Mouse (Mus musculus) activated CD4-positive, CD25-positive, alpha-beta regulatory T cell, adult 4 months (primary cell): ENCODE results near the gene Olfr295. TPM values are rescaled to one million over a fixed set of nuclear protein-coding genes. Genes with fewer than 3 reads are reported as not detected.

Experiments
- ATAC-seq: one replicate; pipeline ENCODE4 v1.8.0; 2017
- polyA plus RNA-seq, 2 experiments: library from polyadenylated mRNA; unstranded; fragments of 100-300 nt; shearing (Covaris generic); gene quantifications; one replicate each; pipeline ENCODE4 v1.2.1; 2017

Gene Olfr295
- not detected for polyA plus RNA-seq

GRCm38 (mm10) chr7:86583562-86583961 lies at the start of gene Olfr295:
Olfr295 (plus strand) TSS chr7:86583862.
- no peak for ATAC-seq

GRCm38 (mm10) chr7:86616543-86616942 lies 32.9 kb downstream of the Olfr295 start, which contains the start of gene Olfr294:
Olfr294 (minus strand) TSS chr7:86616643.
- ATAC-seq, result no peak

Other genes starting within 250 kb of the Olfr295 start
- gene Olfr307, start 246.3 kb upstream of the Olfr295 start, polyA plus RNA-seq, result not detected
- not detected for gene Olfr305, start 216.9 kb upstream of the Olfr295 start, polyA plus RNA-seq
- gene Olfr304, start 197.2 kb upstream of the Olfr295 start, polyA plus RNA-seq, result not detected
- not detected for gene Olfr303, start 186.1 kb upstream of the Olfr295 start, polyA plus RNA-seq
- not detected for gene Olfr301, start 180.0 kb upstream of the Olfr295 start, polyA plus RNA-seq
- not detected for gene Olfr299, start 123.9 kb upstream of the Olfr295 start, polyA plus RNA-seq
- gene Olfr298, start 91.4 kb upstream of the Olfr295 start, polyA plus RNA-seq, result not detected
- gene Olfr297, start 63.9 kb upstream of the Olfr295 start, polyA plus RNA-seq, result not detected
- not detected for gene Olfr294, start 32.8 kb downstream of the Olfr295 start, polyA plus RNA-seq
- not detected for gene Olfr293, start 65.2 kb downstream of the Olfr295 start, polyA plus RNA-seq
- gene Olfr292, start 104.5 kb downstream of the Olfr295 start, polyA plus RNA-seq, result not detected
- gene Folh1, start 192.1 kb downstream of the Olfr295 start, polyA plus RNA-seq, result not detected
- gene Vmn2r77, start 211.2 kb downstream of the Olfr295 start, polyA plus RNA-seq, result under 1 TPM in 1 of 2 experiments, not detected in 1; 0.09 TPM